Mouse (Mus musculus): ENCODE data around the gene Stradb.

GRCm38 (mm10) chr1:58956229-58956628 is 17.1 kb upstream of the Stradb start:
- TF ChIP-seq ZNF384 (IDR thresholded peaks at IDR 0.05; ENCODE audit: low read depth, low read length) (no peak), MAFK (IDR thresholded peaks at IDR 0.05; ENCODE audit: insufficient read depth, low read depth, low read length) (no peak)

Measured in ES-E14 (cell line).